30 mouse cellular contexts compared by ENCODE assay signal in genomic region chr1:80520456-80520855, GRCm38 (mm10). TPM values are rescaled to one million over a fixed set of nuclear protein-coding genes. Genes with fewer than 3 reads are reported as not detected.
"Had no signal": no experiment of that assay in that cellular context is flagged by ENCODE, and none has a peak within 500 bp of the region (broad histone marks: within the 10 kb centered on the region; RNA-seq: fewer than 3 reads in every experiment).

No protein-coding gene starts in this region.

- H3K36me3 ChIP-seq: kidney, embryonic 15.5 days; liver, embryonic 13.5 days had no signal

- H3K27me3 ChIP-seq: kidney, embryonic 15.5 days; liver, embryonic 13.5 days; neural tube, embryonic 13.5 days had no signal

- DNase-seq: kidney, adult 11 months; kidney, adult 8-10 months; kidney, postnatal 14 days; layer of hippocampus, adult 9-11 months; liver, embryonic 13.5 days; lung, adult 2 months; thymus, adult 18-20 months; thymus, postnatal 36 days had no signal

- H3K27ac ChIP-seq: kidney, embryonic 15.5 days; layer of hippocampus, adult 2 months; liver, embryonic 13.5 days; macrophage; neural tube, embryonic 13.5 days had no signal

- H3K9me3 ChIP-seq: kidney, embryonic 15.5 days; liver, embryonic 13.5 days; neural tube, embryonic 13.5 days had no signal

- H3K4me2 ChIP-seq: kidney, embryonic 15.5 days; liver, embryonic 13.5 days; neural tube, embryonic 13.5 days had no signal

- H3K4me3 ChIP-seq: kidney, embryonic 15.5 days; layer of hippocampus, adult 2 months; liver, embryonic 13.5 days; myocyte; neural tube, embryonic 13.5 days had no signal

- H3K4me1 ChIP-seq: kidney, embryonic 15.5 days; liver, embryonic 13.5 days had no signal

- H3K9ac ChIP-seq: kidney, embryonic 15.5 days; liver, embryonic 13.5 days; neural tube, embryonic 13.5 days had no signal

RNA-seq across cellular contexts. Expression of gene Gm45261, which starts 59.2 kb away (rescaled TPM):
- total RNA-seq: layer of hippocampus, adult 2 months; layer of hippocampus, postnatal 25 days; left cerebral cortex, adult 18-20 months; left cerebral cortex, postnatal 25 days; liver, adult 2 months; megakaryocyte, adult 5-6 weeks; monocyte, adult 5-6 weeks; neutrophil, adult 5-6 weeks had no signal
- polyA plus RNA-seq: kidney, embryonic 15.5 days; large intestine, adult 2 months; limb, embryonic 11.5 days; limb, embryonic 14.5 days; liver, adult 2 months; liver, embryonic 13.5 days; liver, embryonic 16.5 days; lung, adult 2 months; lung, embryonic 16.5 days; macrophage; myocyte; neural tube, embryonic 13.5 days; small intestine, adult 2 months; spleen, adult 2 months; stomach, embryonic 16.5 days; testis, adult 2 months; urinary bladder, adult 2 months had no signal
